Mouse (Mus musculus): ENCODE data around the gene Npr1.

GRCm38 (mm10) chr3:90413011-90413396, 52.7 kb downstream of the Npr1 start:
- no peak for TF ChIP-seq CTCF (IDR thresholded peaks at IDR 0.05; ENCODE audit: low read depth, low read length)
- TF ChIP-seq POLR2A (IDR thresholded peaks at IDR 0.05; ENCODE audit: insufficient read depth, low read length), result no peak

Data from ES-Bruce4 (cell line).